Mouse (Mus musculus) liver, postnatal 0 days (tissue): ENCODE measurements around the gene Akr1c14.

Experiments used
- CTCF ChIP-seq: sonication (generic); IDR thresholded peaks from 2 replicates; pipeline ENCODE4 v1.5.1; 2016; ENCODE audit warnings: antibody characterized with exemption, low read depth
- EP300 ChIP-seq: IDR thresholded peaks from 2 replicates; pipeline ENCODE4 v1.6.1; 2016; ENCODE audit warnings: antibody characterized with exemption, low read depth, mild to moderate bottlenecking

DNA sequence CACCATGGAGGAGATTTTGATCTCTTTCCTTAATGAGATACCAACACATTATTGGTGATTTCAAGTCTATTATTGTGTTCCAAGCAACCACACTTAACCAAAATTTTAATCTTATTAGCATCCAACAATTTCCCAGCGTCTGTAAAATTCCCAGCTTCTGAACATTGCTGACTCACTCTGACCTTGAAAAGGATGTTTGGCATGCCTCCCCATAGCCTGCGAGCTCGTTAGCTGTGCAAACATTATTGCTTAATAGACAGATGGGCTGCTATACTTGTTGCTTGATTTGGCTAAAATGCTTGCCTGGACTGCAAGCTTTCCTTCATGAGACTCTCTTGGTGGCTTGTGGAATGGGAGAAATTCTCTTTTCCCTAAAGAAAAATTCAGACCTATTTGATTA is 16.3 kb upstream of the Akr1c14 start:
- no peak for TF ChIP-seq EP300
- no peak for TF ChIP-seq CTCF
